Mouse (Mus musculus): ENCODE measurements around the gene Bicral.

DNA sequence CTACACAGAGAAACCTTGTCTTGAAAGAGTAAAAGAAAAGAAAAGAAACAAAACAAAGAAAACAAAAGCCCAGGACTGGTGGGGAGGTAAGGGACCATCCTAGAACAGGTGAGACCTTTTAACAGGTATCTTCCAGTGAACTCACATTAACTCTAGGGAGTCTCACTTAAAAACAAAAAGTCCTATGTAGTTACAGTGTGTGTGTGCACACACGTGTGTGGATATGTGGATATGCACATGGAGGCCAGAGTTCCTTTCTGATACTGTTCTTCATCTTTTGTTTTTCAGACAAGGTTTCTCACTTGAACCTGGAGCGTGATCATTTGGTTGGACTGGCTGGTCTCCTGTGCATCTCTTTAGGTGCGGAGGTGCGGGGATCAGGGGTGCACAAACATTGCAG is 107.7 kb downstream of the Bicral start:
- TF ChIP-seq CTCF (IDR thresholded peaks at IDR 0.05; ENCODE audit: insufficient read depth, low read depth, low read length) (no peak), POLR2A (IDR thresholded peaks at IDR 0.05; ENCODE audit: insufficient read depth, low read depth, low read length) (no peak)
